Mouse (Mus musculus) T-helper 2 cell (primary cell): ENCODE measurements around the gene Nos1.

Experiments used
- in situ Hi-C: fragments of 300-600 bp; cut with MboI, MseI; formaldehyde crosslinking; loops from one replicate; pipeline ENCODE4 v1.15.1; 2025; ENCODE audit warnings: high pct_unique_total_duplicates

Nos1 gene

DNA sequence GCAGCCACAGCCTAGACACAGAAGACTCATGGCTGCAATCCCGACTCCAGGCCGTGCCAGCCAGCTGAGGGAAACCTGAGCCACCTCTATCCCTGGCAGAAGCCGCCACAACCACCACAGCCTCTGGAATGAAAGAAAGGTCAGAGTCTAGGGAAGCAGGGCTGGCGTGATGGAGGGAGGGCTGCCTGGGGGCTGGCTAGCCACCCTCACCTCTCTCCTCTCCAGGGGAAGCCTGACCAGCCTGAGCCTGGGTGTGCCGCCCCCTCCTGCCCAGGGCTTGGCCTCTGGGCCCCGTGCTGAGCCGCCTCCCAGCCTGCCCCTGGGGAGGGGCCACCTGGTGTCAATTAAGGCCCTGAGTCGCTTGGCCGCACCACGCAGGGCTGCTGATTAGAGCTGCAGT lies at the start of gene Nos1:
Gene Nos1 (plus strand): TSS at position 352 of the 400 bp plus-strand sequence.
- in situ Hi-C loops = no loop called here

DNA sequence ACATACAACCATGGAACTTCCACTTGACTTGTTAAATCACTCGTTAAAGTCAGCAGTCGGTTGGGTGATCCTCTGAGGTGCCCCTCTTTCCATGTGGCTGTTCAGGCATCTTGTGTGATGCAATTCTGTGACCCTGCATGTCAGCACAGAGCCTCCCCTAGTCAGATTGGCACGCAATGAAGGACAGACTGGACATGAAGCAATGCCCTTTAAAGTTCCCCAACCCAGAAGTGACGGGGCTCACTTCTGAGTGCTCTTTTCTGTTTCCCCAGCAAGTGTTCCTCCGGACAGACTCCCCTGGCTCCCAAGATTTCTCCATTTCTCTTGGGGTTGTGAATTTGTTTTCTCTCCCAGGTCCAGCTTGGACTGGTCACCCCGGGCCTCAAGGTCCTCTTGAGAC lies 49.5 kb upstream of the Nos1 start:
- in situ Hi-C loops = no loop called here

DNA sequence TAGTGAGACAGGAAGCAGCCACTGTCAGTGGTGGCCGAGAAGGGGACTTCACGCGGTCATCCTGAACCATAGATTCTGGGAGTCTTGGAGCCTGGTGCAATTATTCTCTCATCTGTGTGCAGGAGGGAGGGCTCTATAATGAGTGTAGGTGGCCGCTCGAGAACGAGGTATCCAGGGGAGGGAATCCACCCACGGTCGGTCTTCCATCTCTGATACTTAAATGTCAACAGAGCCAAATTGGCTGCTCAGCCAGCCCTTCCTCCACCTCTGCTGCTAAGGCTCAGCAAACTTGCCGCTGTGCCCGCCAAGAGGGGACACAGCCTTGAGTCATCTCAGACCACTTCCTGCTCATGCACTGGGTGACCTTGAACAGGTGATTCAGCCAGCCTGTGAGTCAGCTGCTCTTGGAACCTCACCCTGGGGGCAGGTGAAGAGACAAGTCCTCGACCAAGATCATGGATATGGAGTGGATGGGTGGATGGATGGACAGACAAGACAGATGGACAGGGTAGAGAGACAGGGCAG lies 36.1 kb upstream of the Nos1 start:
- in situ Hi-C loops = no loop called here

DNA sequence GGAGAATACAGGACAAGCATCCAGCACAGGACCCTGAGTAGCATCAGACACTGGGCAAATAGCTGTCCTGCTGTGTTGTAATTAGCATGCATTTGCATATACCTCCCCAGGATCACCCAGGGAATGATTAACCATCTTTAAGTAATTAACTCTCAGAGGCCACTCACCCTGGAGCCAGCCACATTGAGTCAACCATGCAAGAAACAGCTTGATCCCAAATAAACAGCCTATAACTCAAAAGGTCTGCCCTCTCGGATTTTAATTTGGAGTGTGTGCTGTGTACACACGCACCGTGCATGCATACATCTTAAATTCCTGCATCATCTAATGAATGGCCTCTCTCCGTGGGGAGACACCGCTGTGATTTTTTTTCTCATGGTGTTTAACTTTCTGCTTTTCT lies 31.5 kb upstream of the Nos1 start:
- in situ Hi-C loops = no loop called here

DNA sequence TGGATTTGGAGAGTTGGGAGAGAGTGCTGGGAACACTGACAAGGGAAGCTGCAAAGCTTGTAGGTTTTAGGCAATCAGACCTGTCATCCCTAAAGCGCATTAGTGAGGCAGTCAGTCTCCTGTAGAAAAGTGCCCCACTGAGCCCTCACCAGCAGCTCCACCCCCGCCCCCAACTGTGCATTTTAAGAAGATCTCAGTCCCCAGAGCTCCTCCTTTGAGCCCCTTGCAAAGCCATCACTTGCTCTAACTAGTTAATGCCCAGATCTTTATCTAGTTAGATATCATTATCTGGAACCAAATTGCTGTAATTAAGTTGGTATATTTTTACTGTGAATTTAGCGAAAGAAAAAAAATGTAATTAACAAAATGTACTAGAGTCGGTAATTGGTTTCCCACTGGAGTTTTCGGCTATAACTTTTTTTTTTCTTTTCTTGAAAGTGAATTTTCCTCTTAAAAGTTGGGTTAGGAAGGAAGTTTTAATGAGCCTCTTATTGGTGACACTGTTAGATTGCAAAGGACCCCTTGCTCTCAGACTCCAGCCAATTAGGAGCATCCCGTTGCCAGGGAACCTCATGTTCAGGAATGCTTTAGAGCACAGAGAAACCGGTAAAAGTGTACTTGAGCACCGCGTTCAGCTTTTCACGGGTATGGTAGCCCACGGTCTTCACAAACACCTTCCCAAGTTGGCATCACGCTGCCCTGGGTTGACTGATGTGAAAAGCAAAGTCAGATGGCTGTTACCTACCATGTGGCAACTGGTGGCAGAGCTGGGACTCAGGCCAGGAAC lies 22.9 kb upstream of the Nos1 start:
- in situ Hi-C loops = no loop called here

DNA sequence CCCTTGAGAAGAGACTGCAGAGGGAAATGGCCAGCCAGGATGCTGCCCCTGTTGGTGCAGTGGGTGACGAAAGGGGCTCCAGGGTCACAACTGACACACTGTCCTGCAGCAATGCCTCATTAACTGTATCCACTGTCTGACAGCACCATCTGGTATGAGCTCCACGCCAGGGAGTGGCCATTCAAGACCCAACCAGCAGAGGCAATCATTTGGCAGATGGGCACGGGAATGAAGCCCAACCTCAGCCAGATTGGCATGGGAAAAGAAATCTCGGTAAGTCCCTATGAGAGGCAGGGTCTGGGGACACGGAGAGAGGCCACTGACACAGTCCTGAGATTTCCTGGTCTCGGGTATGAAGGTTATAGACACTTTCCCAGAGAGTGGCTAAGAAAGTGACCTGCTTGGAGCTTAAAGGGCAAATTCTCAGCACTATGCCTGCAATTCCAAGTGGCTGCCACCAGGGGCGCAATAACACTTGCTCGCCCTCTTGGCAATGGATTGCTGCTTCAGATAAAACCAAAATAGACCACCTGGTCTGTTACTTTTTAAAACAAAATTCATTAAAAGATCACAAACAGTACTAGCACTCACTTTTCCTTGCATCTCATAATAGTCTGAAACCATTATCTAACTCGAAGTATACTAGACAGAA lies 19.5 kb upstream of the Nos1 start:
- in situ Hi-C loops = no loop called here

DNA sequence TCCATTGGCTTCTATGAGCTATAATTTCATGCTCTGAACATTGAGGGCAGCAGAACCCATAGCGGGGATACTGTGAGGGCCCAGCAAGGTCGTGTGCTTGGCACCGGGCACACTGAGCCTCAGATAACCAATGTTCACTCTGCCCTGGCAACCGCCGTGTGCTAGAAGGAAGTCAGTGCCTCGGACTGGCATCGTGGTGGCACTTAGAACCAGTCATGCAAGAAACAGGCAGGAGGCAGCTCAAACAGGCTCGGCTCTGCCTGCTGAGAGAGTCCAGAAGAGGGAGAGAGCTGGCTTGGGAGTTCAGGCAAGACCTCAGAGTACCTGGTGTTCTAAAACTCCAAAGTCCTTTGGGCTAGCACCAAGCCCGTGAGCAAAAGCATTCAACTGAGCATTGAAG lies 16.3 kb upstream of the Nos1 start:
- in situ Hi-C loops = no loop called here

DNA sequence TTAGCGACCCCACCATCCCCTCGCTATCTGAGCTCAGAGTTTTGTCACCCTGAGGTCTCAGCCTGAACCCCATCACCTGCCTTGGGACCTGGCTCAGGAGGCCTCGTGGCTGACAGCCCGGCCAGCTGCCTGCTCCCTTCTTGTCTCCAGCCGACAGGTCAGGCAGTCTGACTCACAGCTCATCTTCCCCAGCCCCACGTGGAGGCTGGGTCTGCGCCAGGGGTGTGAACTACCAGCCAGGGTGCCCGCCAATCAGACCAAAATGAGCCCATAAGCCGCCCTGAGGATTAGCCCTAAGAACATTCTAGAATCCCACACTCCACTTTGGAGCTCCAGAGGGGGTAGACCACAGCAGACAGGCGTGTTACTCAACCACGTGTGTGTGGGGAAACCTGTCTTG lies 1.7 kb upstream of the Nos1 start:
- in situ Hi-C loops = no loop called here

DNA sequence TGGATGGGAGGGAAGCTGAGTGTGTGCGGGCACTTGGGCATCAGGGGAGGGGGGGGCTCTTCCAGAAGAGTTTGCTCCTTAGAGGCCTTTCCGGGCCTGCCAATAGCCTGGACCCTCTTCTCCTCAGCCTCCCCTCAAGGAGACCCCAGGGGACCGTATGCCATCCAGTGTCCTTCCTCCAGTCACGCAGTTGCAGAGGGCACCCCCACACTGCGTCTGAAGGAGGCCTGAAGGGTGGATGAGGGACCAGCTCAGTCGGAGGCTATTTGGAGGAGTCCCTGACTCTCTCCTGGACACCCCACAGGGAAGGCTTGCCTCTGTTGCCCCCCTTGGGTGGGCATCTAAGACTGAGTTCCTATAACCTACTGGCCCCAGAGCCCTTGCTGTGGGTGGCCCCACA lies 346 bp downstream of the Nos1 start:
- in situ Hi-C loops = no loop called here

DNA sequence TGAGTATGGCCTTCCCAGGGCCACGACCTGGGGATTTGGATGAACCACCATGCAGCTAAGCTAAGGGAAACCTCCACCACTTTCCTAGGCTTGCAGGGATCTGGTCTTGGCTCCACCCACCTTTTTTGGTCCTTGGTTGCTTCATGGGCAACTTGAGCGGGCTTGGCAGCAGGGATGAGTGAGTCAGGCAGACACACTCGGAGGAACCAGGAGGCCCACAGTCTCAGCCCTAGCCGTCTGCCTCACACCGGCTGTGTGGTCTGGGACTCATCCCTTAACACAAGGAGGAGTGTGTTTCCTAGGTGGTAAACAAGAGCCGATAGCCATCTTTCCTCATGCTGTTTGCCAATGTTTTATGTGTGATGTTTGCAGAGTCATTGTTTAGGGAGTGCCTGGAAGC lies 9.2 kb downstream of the Nos1 start:
- in situ Hi-C loops = no loop called here

DNA sequence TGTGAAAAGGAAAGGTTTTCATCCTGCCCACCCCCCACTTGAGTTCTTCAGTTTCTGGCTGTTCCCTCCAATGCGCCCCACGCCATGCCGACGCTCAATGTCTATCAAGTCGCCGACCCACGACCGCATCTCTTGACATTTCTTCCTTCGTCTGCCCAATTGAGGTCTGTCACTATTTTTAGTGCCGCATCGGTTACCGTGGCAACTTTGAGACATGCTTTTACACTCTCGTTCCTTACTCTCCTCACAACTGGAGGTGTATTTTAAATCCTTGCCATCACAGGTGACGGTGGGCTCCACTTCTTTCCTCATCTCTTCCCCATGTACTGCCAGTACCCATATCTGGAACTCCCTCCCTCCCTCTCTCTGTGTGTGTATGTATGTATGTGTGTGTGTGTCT lies 11.0 kb downstream of the Nos1 start:
- in situ Hi-C loops = no loop called here

DNA sequence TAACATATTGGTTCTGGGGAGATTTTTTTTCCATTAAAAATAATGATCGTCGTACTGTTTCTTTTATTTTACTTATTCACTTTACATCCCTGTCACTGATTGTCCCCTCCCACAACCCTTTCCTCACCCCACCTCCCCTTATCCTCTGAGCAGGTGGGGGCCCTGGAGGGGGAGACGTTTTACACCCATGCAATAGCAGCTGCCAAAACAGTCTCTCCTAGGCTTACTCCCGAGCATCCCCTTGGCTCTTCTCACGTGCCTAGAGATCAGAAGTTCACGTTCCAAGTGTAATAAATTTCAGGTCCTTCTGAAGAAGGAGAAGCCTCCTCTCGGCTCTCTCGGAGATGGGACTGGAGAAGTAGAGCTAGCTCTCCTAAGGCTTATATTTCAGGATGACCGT lies 20.0 kb downstream of the Nos1 start:
- in situ Hi-C loops = no loop called here

DNA sequence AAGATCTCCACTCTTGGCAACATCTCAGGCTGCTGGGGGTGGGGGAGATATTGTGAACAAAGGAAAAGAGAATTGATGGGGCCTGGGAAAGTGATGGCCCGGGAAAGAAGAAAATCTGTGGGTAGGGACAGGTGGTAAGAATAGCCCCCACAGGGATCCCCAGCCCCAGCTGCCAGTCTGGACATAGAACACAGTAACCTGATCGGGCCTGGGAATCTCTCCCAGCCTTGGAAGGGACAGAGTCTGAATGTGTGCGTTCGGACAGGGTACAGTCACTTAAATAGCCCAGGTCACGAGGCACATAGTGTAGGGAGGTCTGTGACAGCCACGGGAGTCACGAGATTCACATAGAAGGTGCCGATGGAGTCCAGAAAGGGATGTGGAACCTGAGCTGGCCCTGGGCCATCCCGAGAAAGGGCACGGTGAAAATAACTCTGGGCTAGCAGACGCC lies 21.3 kb downstream of the Nos1 start:
- in situ Hi-C loops = no loop called here

DNA sequence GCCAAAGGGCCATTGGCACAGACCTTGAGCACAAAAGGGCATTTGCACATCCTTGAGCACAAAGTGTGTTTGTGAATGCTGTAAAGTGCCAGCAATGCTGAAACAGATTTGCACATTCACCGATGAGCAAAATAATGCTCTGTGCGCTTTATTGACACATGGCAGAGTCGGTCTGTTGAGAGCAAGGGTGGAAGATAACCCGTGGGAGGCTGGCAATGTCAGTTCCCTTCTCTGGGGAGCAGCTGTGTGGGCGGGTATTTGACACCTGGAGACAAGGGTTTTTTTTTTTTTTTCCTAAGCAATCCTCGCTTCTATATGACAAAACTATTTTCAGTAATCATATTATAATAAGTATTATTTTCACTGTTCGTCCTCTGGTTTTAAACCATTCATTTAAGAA lies 22.7 kb downstream of the Nos1 start:
- in situ Hi-C loops = no loop called here

DNA sequence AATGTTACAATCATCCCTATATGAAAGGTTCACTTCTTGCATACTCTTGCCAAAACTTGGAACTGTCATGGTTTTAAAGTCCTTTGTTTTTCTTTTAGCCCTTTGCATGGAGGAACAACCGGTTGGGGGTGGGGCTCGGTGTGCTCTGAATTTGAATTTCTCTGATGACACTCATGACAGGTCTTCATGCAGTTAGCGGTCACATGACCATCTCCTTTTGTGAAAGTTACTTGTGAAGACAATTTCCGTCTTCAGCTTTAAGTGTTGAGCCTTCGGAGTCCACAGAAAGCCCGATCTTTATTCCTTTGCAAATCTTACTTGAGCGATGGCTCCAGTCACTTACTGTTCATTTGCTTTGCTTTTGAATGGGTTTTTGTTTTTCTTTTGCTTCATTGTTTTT lies 30.1 kb downstream of the Nos1 start:
- in situ Hi-C loops = loop anchor here (10.0 kb wide), 1 partner anchor 904 kb away; no protein-coding TSS in a partner anchor

DNA sequence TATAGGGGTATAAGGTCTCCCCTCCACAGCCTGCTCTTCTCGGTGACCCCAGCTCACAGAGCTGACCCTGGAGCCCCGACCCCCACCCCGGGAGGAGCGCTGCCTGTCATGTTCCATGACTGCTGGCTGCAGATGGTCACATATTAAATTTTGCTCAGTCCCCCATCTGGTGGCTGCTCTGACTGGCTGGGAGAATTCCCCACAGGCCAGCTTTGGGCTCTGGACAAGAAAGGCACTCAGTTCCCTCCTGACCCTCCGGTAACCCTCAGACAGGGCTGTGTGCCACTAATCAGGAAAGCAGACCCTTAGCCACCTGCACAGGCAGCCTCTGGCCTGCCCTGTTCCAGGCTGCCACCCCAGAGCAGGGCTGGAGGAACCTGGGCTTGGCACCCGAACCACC lies 38.0 kb downstream of the Nos1 start:
- in situ Hi-C loops = loop anchor here (10.0 kb wide), 1 partner anchor 896 kb away; no protein-coding TSS in a partner anchor

DNA sequence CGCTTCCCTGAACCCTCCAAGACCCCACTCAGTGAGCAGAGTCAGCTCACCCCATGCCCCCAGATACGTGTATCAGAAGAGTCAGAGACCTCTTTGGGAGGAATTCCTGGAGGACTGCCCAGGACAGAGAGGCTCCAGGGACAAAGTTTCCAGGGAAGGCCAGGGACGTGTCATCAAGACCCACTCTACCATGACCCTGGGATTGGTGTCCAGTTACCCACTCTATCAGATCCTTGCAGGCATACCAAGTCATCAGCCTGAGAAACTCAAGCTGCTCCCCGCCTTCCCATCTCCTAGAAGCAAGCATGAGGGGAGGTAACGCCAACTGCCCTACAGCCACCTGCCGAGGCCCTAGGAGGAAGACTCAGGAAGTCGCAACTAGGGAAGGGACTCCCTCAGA lies 39.6 kb downstream of the Nos1 start:
- in situ Hi-C loops = no loop called here

DNA sequence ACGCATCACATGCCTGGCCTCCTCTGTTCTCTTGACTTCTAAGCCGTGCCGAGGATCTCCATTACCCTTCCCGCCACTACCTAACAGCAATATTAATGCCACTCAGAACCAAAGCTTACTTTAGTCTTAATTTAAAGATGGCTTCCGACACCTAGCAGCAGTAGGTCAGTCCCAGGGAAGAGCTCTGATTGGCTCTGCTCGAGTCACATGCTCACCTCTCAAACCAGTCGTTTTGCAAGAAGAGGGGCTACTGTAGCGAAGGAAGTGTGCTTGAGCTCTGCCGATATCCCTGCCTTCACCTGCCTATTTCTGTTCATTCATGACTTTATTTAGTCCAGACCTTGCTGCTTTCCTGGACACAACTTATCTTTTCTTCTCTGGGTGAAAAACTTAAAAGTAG lies 43.0 kb downstream of the Nos1 start:
- in situ Hi-C loops = no loop called here

DNA sequence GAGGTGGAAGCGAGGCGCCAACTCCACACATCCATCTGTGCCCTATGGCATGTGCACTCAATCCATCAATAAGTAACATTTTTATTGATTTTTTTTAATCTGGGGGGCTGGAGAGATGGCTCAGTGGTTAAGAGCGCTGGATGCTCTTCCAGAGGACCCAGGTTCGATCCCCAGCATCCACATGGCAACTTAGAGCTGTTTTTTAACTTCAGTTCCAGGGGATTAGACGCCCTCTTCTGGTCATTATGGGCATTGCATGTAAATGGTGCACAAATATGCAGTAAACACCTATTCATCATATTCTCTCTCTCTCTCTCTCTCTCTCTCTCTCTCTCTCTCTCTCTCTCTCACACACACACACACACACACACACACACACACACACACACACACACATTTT lies 43.7 kb downstream of the Nos1 start:
- in situ Hi-C loops = no loop called here

DNA sequence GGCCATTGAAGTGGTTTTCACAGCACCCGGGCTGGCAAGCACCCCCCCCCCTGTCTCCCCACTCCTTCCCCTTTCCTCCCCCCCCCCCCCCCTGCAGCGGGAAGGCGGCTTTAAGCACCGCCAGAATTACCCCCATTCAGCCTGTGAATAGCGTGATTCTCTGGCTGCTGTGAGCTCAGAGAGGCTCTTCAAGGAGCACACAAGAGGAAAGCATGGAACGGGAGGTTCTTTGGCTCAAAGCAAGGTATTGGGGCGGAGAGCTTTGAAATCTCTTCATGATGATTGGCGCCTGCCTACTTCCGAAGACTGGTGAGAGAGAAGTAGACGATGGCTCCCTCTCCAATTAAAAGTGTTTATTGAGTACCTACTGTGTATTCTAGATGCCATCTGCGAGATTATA lies 44.5 kb downstream of the Nos1 start:
- in situ Hi-C loops = no loop called here

DNA sequence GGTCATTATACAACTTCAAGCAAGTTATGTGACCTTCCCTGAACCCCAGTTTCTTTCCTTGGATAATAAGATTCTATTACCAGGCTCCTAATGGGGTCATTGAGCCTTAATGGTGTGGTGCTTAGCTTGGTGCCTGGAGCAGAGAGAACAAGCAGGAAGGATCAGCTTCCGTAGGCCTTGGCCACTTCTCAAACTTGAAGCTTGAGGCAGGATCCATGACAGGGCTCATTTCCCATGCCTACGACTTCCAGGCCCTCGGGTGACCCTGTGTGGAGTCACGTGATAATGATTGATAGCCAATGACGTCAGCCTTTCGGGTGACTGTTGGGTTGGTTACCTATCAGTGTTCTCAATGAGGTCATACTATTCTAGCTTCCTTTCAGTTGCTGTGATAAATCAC lies 46.5 kb downstream of the Nos1 start:
- in situ Hi-C loops = no loop called here

DNA sequence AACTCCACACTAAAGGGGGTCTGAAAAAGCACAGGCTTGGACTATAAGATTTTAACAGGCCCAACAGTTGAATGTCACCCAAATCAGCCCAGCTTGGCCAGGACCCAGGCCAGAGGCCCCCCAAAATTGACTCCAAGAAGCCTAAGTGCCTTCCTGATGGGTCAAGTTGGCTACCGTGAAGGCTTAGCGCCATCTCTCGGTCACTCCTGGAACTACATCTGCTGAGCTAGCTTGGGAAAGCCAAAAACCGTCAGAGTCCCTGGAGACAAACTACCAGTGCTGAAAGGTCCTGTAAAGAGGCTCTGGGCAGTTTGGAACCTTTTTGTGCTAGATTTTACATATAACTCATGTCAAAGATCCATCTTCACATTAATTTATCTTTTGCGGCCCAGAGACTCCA lies 56.1 kb downstream of the Nos1 start:
- in situ Hi-C loops = loop anchor here (5.0 to 10.0 kb wide), 3 partner anchors 90 to 330 kb away; no protein-coding TSS in a partner anchor

DNA sequence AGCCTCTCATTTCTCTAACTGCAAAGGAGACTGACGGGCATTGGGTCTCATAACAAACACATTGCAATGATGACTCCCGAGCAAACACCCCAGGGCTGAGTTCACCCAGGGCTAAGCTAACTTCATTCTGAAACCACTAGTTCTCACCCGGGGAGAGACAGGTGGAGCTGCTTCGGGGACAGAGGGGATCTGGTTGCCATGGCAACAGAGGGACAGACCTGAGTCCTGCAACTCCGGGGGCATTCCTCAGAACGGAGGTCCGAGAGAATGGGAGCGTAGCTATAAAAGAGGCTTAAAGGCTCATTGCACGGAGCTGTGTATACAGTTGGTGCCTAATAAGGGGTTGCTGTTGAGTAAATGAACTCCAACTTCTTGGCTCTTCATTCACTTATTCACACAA lies 56.9 kb downstream of the Nos1 start:
- in situ Hi-C loops = loop anchor here (5.0 to 10.0 kb wide), 3 partner anchors 90 to 330 kb away; no protein-coding TSS in a partner anchor
